Mouse (Mus musculus): ENCODE data around the gene Golga4. TPM values are rescaled to one million over a fixed set of nuclear protein-coding genes. Genes with fewer than 3 reads are reported as not detected.

Gene Golga4
- polyA plus RNA-seq, 1 experiment from 2014 or later, result 42.9 TPM

DNA sequence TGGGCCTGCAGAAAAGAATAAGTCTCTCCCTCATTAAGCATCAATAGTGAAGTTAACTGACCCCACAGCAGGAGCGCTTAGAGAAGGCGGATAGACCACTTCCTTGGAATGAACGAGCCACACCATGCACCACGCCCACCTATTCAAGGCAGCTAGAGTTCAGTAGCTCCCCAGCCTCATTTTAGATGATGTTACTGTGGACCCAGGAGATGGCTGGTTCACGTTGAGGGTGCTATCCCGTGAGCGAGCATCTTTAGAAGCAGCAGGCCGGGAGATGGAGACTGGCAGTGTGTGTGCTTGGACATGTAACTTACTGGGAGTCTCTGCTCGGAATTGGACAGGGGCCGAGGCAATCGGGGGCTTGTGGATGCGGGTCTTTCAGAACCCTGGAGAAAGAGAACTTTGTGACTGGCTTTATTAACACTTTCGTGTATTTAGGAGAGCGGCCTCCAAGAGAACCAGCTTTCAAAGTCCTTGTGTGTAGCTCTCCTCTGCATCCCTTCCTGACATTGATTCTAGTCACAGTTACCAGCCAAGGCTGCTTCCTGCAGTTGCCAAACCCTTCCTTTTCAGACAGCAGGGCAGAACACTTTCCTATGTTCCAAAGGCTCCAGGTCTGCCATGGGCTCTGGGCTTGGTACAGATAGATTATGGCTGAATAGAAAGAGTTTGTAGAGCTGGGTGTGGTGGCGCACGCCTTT lies 101.8 kb downstream of the Golga4 start:
- H3K9ac ChIP-seq (ENCODE audit: low read depth, low read length), result peak overlapping the region; percentile 8; the same call in 1 of the 2 replicates
- H3K27me3 ChIP-seq (replicated peaks; ENCODE audit: control insufficient read depth, insufficient read depth, low read length), result peaks cover 23% of the 10 kb centered on the region
- no peak for DNase-seq (ENCODE audit: low spot score)

DNA sequence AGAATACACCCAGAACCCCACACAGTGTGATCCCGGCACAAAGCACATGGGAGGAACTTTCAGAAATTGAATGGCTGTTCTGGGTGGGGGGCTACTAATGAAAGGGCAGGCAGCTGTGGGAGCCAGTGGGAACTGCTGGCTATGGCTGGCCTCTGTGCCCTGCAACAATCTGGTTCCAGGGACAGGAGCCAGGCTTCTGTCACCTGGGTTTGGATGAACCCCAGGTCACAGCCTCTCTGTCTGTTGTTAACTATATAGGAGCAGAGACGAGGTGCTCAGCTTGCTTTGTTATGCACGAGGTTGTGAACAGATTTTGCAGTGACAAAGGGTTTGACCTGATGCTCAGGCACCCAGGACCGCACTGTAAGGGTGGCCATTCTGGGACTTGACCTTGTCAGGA lies 102.5 kb downstream of the Golga4 start:
- no peaks in the 10 kb centered on the region for H3K36me3 ChIP-seq (ENCODE audit: control insufficient read depth, insufficient read depth, low read length)
- 64% methylated on average over 4 of the region's 4 CpGs for WGBS
- no peak overlapping the region for H3K27ac ChIP-seq (ENCODE audit: low read depth, low read length)
- H3K4me3 ChIP-seq (ENCODE audit: low read depth, low read length), result no peak overlapping the region
- H3K4me1 ChIP-seq (replicated peaks; ENCODE audit: control insufficient read depth, insufficient read depth, low read length), result peaks cover 13% of the 10 kb centered on the region
- H3K9me3 ChIP-seq (ENCODE audit: control insufficient read depth, low read length), result no peaks in the 10 kb centered on the region
- peaks cover 23% of the 10 kb centered on the region for H3K27me3 ChIP-seq (replicated peaks; ENCODE audit: control insufficient read depth, insufficient read depth, low read length)
- H3K9ac ChIP-seq (ENCODE audit: low read depth, low read length), result no peak overlapping the region
- ATAC-seq (replicated peaks; ENCODE audit: low FRiP score), result no peak
- no peak for DNase-seq (ENCODE audit: low spot score)
- H3K4me2 ChIP-seq, result peak overlapping the region; percentile 5; the same call in 1 of the 2 replicates

More for the DNA sequence above, 101.8 kb downstream of the Golga4 start:
- no peak for ATAC-seq (replicated peaks; ENCODE audit: low FRiP score)
- WGBS, result 54% methylated on average over 16 of the region's 16 CpGs
- Histone ChIP-seq H3K4me1 (replicated peaks; ENCODE audit: control insufficient read depth, insufficient read depth, low read length) (peaks cover 10% of the 10 kb centered on the region), H3K36me3 (ENCODE audit: control insufficient read depth, insufficient read depth, low read length) (no peaks in the 10 kb centered on the region), H3K4me3 (ENCODE audit: low read depth, low read length) (peak overlapping the region; percentile 59), H3K9me3 (ENCODE audit: control insufficient read depth, low read length) (no peaks in the 10 kb centered on the region), H3K27ac (ENCODE audit: low read depth, low read length) (no peak overlapping the region), H3K4me2 (peak overlapping the region; percentile 72)

DNA sequence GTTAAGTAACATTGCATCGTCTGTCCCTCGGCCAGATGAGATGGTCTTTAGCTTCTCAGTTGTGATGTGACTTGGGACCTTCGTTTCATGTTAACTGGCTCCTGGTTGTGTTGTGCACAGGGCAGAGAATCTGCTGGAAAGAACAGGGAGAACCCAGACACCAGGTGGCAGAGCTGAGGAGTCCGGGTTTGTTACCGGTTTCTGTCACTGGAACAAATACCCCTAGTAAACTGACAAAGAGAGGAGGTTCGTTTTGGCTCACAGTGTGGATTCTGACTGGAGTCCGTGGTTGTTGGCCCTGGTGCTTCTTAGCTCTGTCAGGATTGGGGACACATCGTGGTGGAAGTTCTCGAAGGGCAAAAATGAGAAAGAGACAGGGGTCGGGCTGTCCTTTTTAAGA lies 104.0 kb downstream of the Golga4 start:
- peaks cover 13% of the 10 kb centered on the region for H3K4me1 ChIP-seq (replicated peaks; ENCODE audit: control insufficient read depth, insufficient read depth, low read length)
- H3K4me2 ChIP-seq, result no peak overlapping the region
- no peaks in the 10 kb centered on the region for H3K36me3 ChIP-seq (ENCODE audit: control insufficient read depth, insufficient read depth, low read length)
- no peaks in the 10 kb centered on the region for H3K9me3 ChIP-seq (ENCODE audit: control insufficient read depth, low read length)
- ATAC-seq (replicated peaks; ENCODE audit: low FRiP score) (no peak), DNase-seq (ENCODE audit: low spot score) (no peak)
- H3K27ac ChIP-seq (ENCODE audit: low read depth, low read length), result no peak overlapping the region
- WGBS, result 58% methylated on average over 10 of the region's 10 CpGs
- H3K27me3 ChIP-seq (replicated peaks; ENCODE audit: control insufficient read depth, insufficient read depth, low read length), result peaks cover 23% of the 10 kb centered on the region
- no peak overlapping the region for H3K4me3 ChIP-seq (ENCODE audit: low read depth, low read length)
- no peak overlapping the region for H3K9ac ChIP-seq (ENCODE audit: low read depth, low read length)

DNA sequence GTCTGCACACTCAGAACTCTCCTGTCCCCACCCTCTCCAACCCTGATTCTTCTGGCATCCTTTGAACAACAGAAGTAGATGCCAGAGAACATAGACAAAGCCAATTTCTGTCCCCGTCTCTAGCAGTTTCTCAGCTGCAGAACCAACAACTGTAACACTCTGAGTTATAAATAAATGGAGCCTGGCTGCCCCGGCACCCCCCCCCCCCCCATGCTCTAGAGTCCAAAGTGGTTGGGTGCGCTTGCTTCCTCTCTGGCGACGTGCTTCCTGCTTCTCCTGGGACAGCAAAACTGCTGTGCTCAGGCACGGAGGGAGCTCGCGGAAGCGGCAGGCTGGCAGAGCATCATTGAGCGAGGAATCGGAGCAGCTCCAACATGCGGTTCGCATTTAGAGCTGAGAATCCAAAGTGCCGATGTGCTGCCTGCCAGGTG lies 105.1 kb downstream of the Golga4 start:
- Histone ChIP-seq H3K27ac (ENCODE audit: low read depth, low read length) (no peak overlapping the region), H3K4me1 (replicated peaks; ENCODE audit: control insufficient read depth, insufficient read depth, low read length) (peaks cover 13% of the 10 kb centered on the region), H3K9me3 (ENCODE audit: control insufficient read depth, low read length) (no peaks in the 10 kb centered on the region), H3K36me3 (ENCODE audit: control insufficient read depth, insufficient read depth, low read length) (no peaks in the 10 kb centered on the region), H3K4me2 (no peak overlapping the region), H3K27me3 (replicated peaks; ENCODE audit: control insufficient read depth, insufficient read depth, low read length) (peaks cover 23% of the 10 kb centered on the region), H3K4me3 (ENCODE audit: low read depth, low read length) (no peak overlapping the region), H3K9ac (ENCODE audit: low read depth, low read length) (no peak overlapping the region)
- DNase-seq (ENCODE audit: low spot score), result no peak
- 37% methylated on average over 14 of the region's 14 CpGs for WGBS
- ATAC-seq (replicated peaks; ENCODE audit: low FRiP score), result no peak

DNA sequence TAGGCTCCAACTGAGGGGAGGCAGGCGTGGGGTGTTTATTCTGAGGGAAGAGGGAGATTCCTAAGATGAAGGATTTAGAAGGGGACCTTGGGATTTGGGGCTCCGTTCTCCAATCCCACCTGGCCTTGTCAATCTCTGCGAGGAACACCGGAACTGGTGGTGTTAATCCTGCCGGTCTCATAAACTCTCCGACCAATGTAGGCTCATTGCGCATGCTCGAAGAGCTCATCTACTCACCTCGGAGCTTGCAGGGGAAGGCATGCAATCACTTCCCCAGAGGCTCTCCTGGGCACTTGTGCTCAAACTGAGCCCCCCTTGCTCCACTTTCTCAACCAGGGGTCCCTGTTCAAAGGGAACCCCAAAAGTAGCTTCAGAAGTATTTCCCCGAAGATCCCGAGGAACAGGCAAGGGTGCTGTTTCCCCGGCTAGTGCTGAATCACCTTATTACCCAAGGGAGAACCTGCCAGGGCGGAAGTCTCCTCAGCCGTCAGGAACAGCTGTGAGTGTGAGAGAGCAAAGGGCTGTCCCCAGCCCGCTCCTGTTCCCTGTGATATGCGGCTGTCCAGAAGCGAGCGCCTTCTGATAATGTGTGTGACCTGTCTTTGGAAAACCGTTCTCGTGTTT lies 106.0 kb downstream of the Golga4 start:
- H3K27me3 ChIP-seq (replicated peaks; ENCODE audit: control insufficient read depth, insufficient read depth, low read length), result peaks cover 20% of the 10 kb centered on the region
- H3K27ac ChIP-seq (ENCODE audit: low read depth, low read length), result no peak overlapping the region
- no peak overlapping the region for H3K9ac ChIP-seq (ENCODE audit: low read depth, low read length)
- no peak overlapping the region for H3K4me3 ChIP-seq (ENCODE audit: low read depth, low read length)
- ATAC-seq (replicated peaks; ENCODE audit: low FRiP score) (no peak), DNase-seq (ENCODE audit: low spot score) (no peak)
- WGBS, result 37% methylated on average over 20 of the region's 20 CpGs
- no peak overlapping the region for H3K4me2 ChIP-seq
- peaks cover 12% of the 10 kb centered on the region for H3K4me1 ChIP-seq (replicated peaks; ENCODE audit: control insufficient read depth, insufficient read depth, low read length)
- no peaks in the 10 kb centered on the region for H3K36me3 ChIP-seq (ENCODE audit: control insufficient read depth, insufficient read depth, low read length)
- no peaks in the 10 kb centered on the region for H3K9me3 ChIP-seq (ENCODE audit: control insufficient read depth, low read length)

DNA sequence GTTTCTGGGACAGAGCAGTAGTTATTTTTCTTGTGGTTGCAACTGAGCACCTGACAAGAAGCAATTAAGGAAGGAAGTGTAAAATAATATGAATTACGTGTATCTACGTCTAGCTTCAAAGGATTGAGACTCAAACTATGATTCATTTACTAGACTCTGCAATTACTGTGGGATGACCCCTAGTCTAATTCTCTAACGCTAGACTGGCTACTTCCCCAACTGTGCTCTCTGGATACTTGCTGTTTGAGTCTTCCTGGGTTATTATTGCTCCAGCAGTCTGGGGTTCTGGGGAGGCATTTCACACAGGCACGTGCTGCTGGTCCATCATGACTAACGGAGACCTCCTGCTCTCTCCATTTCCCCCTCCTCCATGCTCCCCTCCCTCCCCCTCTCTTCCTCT lies 111.2 kb downstream of the Golga4 start:
- no peaks in the 10 kb centered on the region for H3K36me3 ChIP-seq (ENCODE audit: control insufficient read depth, insufficient read depth, low read length)
- H3K27ac ChIP-seq (ENCODE audit: low read depth, low read length), result no peak overlapping the region
- H3K4me3 ChIP-seq (ENCODE audit: low read depth, low read length), result no peak overlapping the region
- no peaks in the 10 kb centered on the region for H3K9me3 ChIP-seq (ENCODE audit: control insufficient read depth, low read length)
- H3K27me3 ChIP-seq (replicated peaks; ENCODE audit: control insufficient read depth, insufficient read depth, low read length), result no peaks in the 10 kb centered on the region
- ATAC-seq (replicated peaks; ENCODE audit: low FRiP score), result no peak
- DNase-seq (ENCODE audit: low spot score), result no peak
- WGBS, result 73% methylated on average over 5 of the region's 5 CpGs
- H3K4me2 ChIP-seq, result no peak overlapping the region
- H3K9ac ChIP-seq (ENCODE audit: low read depth, low read length), result no peak overlapping the region
- peaks cover 9% of the 10 kb centered on the region for H3K4me1 ChIP-seq (replicated peaks; ENCODE audit: control insufficient read depth, insufficient read depth, low read length)

DNA sequence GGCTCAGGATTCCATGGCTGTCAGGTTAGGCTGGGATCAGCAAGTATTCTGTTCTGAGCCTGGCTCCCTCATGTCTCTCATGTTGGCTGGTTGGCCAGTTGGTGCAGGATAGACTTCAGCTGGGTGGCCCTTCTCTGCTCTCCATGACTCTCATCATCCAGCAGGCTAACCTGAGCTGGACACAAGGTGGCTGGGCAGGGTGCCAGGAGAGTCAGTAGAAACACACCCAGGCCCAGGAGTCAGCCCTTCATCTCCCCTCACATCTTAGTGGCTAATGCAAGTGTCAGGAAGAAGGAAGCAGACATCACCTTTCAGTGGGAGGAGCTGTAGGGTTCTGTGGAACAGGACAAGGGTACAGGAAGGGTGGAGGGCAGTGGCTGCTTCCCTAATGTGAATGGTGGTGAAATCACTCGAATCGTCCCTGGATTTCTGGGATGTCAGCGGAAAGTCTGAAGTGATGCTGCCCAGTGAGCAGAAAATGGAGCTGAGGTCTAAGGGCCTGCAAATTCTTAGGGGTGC lies 112.7 kb downstream of the Golga4 start:
- H3K9ac ChIP-seq (ENCODE audit: low read depth, low read length), result no peak overlapping the region
- 65% methylated on average over 3 of the region's 3 CpGs for WGBS
- no peaks in the 10 kb centered on the region for H3K36me3 ChIP-seq (ENCODE audit: control insufficient read depth, insufficient read depth, low read length)
- DNase-seq (ENCODE audit: low spot score) (no peak), ATAC-seq (replicated peaks; ENCODE audit: low FRiP score) (no peak)
- H3K4me2 ChIP-seq, result no peak overlapping the region
- no peak overlapping the region for H3K4me3 ChIP-seq (ENCODE audit: low read depth, low read length)
- H3K27me3 ChIP-seq (replicated peaks; ENCODE audit: control insufficient read depth, insufficient read depth, low read length), result no peaks in the 10 kb centered on the region
- no peak overlapping the region for H3K27ac ChIP-seq (ENCODE audit: low read depth, low read length)
- H3K4me1 ChIP-seq (replicated peaks; ENCODE audit: control insufficient read depth, insufficient read depth, low read length), result peaks cover 4% of the 10 kb centered on the region
- H3K9me3 ChIP-seq (ENCODE audit: control insufficient read depth, low read length), result no peaks in the 10 kb centered on the region

DNA sequence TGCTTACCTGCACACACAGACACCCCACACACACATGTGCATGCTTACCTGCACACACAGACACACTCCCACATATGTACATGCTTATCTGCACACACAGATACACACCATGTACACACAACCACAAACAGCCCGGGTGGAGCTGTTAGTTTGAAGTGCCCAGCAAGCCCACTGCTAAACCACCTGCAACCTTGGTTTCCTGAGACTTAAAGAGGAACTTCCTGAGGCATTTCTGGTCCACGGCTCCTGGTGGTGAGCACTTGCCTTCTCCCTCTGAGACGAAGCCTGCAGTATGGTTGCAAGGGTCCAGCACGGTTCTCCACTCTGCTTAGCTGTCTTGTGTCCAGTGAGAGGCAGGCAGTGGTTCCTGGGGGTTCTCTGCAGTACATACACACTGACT lies 114.7 kb downstream of the Golga4 start:
- Histone ChIP-seq H3K27ac (ENCODE audit: low read depth, low read length) (no peak overlapping the region), H3K9me3 (ENCODE audit: control insufficient read depth, low read length) (no peaks in the 10 kb centered on the region), H3K9ac (ENCODE audit: low read depth, low read length) (no peak overlapping the region), H3K36me3 (ENCODE audit: control insufficient read depth, insufficient read depth, low read length) (no peaks in the 10 kb centered on the region), H3K4me1 (replicated peaks; ENCODE audit: control insufficient read depth, insufficient read depth, low read length) (peaks cover 5% of the 10 kb centered on the region), H3K4me2 (no peak overlapping the region), H3K27me3 (replicated peaks; ENCODE audit: control insufficient read depth, insufficient read depth, low read length) (no peaks in the 10 kb centered on the region), H3K4me3 (ENCODE audit: low read depth, low read length) (no peak overlapping the region)
- no peak for ATAC-seq (replicated peaks; ENCODE audit: low FRiP score)
- no peak for DNase-seq (ENCODE audit: low spot score)
- WGBS, result 25% methylated on average over 4 of the region's 4 CpGs

DNA sequence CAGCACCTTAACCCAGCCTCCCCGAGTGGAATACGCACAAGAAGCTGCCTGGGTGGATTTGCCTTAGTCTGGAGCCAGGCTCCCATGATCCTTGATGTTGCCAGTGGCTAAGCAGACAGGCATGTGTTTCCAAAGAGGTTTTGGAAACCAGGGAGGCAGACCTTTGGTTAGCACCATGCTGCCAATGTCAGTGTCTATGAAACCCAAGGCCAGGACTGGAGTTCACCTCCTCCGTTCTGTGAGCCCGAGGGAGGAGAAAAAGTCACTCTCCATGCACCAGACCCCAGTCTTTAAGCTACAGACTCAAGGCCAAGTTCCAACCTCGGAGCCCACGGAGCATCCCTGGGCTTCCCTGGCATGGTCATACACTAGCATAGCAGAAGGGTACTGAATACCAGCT lies 115.6 kb downstream of the Golga4 start:
- 81% methylated on average over 6 of the region's 6 CpGs for WGBS
- H3K9me3 ChIP-seq (ENCODE audit: control insufficient read depth, low read length), result no peaks in the 10 kb centered on the region
- no peak overlapping the region for H3K9ac ChIP-seq (ENCODE audit: low read depth, low read length)
- H3K27me3 ChIP-seq (replicated peaks; ENCODE audit: control insufficient read depth, insufficient read depth, low read length), result no peaks in the 10 kb centered on the region
- H3K27ac ChIP-seq (ENCODE audit: low read depth, low read length), result no peak overlapping the region
- no peak overlapping the region for H3K4me2 ChIP-seq
- H3K4me1 ChIP-seq (replicated peaks; ENCODE audit: control insufficient read depth, insufficient read depth, low read length), result peaks cover 5% of the 10 kb centered on the region
- no peak overlapping the region for H3K4me3 ChIP-seq (ENCODE audit: low read depth, low read length)
- no peak for ATAC-seq (replicated peaks; ENCODE audit: low FRiP score)
- H3K36me3 ChIP-seq (ENCODE audit: control insufficient read depth, insufficient read depth, low read length), result no peaks in the 10 kb centered on the region
- DNase-seq (ENCODE audit: low spot score), result no peak

All from liver, embryonic 11.5 days (tissue).